Mouse (Mus musculus) cerebellum, adult 2 months (tissue): ENCODE results near the gene 2810408A11Rik.

Experiments used
- CTCF ChIP-seq: fragments of 200-500 bp; IDR thresholded peaks from 2 replicates; pipeline ENCODE4 v1.5.1; 2011; ENCODE audit warnings: low read depth, mild to moderate bottlenecking, control low read depth, low read length, moderate library complexity, borderline replicate concordance; ENCODE audit not compliant: insufficient read depth
- POLR2A ChIP-seq: fragments of 200-500 bp; IDR thresholded peaks from 2 replicates; pipeline ENCODE4 v1.6.1; 2011; ENCODE audit warnings: low read length, control low read depth, borderline replicate concordance; ENCODE audit not compliant: insufficient read depth

DNA sequence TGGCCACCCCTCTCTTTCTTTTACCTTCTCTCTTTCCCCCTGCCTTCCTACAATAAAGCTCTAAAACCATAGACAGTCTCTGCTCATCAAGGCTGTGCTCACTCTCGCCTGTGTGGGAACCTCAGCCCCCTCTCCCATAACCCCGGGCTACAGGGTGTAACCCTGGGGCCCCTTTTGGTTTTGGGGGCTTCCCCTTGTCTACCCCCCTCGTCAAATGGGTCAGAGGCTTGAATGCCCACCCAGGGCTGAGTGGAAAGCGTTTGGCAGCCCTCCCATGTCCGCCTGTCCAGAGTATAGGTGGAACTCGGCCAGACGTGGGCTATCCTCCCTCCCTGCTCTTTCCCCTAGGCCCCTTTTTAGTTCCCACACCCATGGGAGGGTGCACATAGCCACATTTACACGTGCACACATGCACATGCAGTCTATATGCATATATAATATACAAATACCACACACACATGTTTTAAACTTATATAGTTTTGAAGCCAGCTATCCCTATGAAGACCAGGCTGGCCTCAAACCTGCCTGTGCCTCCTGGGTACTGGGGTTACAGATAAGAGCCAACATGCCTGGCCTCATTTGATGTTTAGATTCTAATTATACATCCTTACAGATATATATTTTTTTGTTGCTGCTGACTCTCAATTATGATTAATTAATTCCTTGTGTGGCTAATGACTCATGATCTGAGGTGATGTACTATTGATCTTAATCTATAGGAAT, 36.5 kb downstream of the 2810408A11Rik start:
- no peak for TF ChIP-seq CTCF
- TF ChIP-seq POLR2A: no peak
